Mouse (Mus musculus) forebrain, embryonic 10.5 days (tissue): ENCODE results near the gene Slc38a8. TPM values are rescaled to one million over a fixed set of nuclear protein-coding genes. Genes with fewer than 3 reads are reported as not detected.

Experiments
- DNase-seq: peaks from one replicate; pipeline ENCODE4 v3.0.0-alpha.2; 2017; ENCODE audit warnings: low spot score; ENCODE audit errors: extremely low spot score
- H3K27ac ChIP-seq: fragments of 300-500 bp; sonication (generic); 2 replicates; pipeline ENCODE4 v1.5.1; 2016; ENCODE audit warnings: mild to moderate bottlenecking
- H3K27me3 ChIP-seq: fragments of 300-500 bp; sonication (generic); 2 replicates; pipeline ENCODE4 v1.6.1; 2016; ENCODE audit warnings: mild to moderate bottlenecking; ENCODE audit not compliant: poor library complexity, severe bottlenecking
- H3K36me3 ChIP-seq: fragments of 300-500 bp; sonication (generic); replicated peaks from 2 replicates; pipeline ENCODE4 v1.6.1; 2016; ENCODE audit warnings: mild to moderate bottlenecking, moderate library complexity
- H3K4me1 ChIP-seq: fragments of 300-500 bp; sonication (generic); 2 replicates; pipeline ENCODE4 v1.6.1; 2016
- H3K4me3 ChIP-seq: fragments of 300-500 bp; sonication (generic); 2 replicates; pipeline ENCODE4 v1.5.1; 2016; ENCODE audit warnings: mild to moderate bottlenecking, moderate library complexity
- H3K9me3 ChIP-seq: fragments of 300-500 bp; sonication (generic); 2 replicates; pipeline ENCODE4 v1.6.1; 2016; ENCODE audit warnings: mild to moderate bottlenecking, moderate library complexity
- WGBS: fragments of 180-500 bp; shearing (Covaris S2); methylation state at CpG from one replicate; pipeline ENCODE4 v1.1.7; 2016; 5-methylcytosine and 5-hydroxymethylcytosine counted together
- polyA plus RNA-seq: library from polyadenylated mRNA; unstranded; fragments of >200 nt; fragmentation: Nextera tagmentation; extraction: Ambion mirVana; gene quantifications from 2 replicates; pipeline ENCODE4 v1.2.1, GENCODE M21; 2016

The Slc38a8 gene
- polyA plus RNA-seq, 1 experiment from 2014 or later: 1.0 TPM

- Histone ChIP-seq H3K4me1 (peaks cover 40% of the 10 kb centered on the region), H3K4me3 (no peak overlapping the region), H3K27me3 (peaks cover 46% of the 10 kb centered on the region), H3K27ac (no peak overlapping the region), H3K36me3 (peaks cover 27% of the 10 kb centered on the region), H3K9me3 (no peaks in the 10 kb centered on the region)
- DNase-seq: no peak
- WGBS: 92% methylated on average over 8 of the region's 8 CpGs
Observed at GRCm38 (mm10) chr8:119468091-119468490, 33.4 kb downstream of the Slc38a8 start.

DNA sequence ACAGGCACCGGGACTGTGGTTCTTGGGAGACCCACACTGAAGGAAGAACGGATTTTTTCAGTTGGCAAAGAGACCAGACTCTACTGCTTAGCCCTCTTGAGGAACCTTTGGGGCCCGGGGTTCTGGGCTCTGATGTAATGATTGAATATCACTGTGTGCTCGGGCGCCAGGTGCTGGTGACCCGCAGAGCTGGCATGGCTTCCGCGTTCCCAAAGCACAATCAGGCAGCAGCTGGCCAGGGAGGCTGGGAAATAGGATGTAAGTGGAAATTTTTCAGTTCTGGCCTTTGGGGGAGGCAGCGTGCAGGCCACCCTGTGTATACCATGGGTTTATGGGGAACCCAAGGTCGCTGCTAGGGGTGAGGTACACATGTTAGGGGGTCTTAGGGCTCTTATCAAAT, 34.7 kb downstream of the Slc38a8 start:
- DNase-seq: no peak
- H3K4me3 ChIP-seq: no peak overlapping the region
- peaks cover 23% of the 10 kb centered on the region for H3K36me3 ChIP-seq
- no peaks in the 10 kb centered on the region for H3K9me3 ChIP-seq
- H3K27ac ChIP-seq: peak overlapping the region; percentile 63; the same call in 1 of the 2 replicates
- H3K4me1 ChIP-seq: peaks cover 40% of the 10 kb centered on the region
- 79% methylated on average over 10 of the region's 10 CpGs for WGBS
- H3K27me3 ChIP-seq: peaks cover 52% of the 10 kb centered on the region

GRCm38 (mm10) chr8:119466105-119466504, 35.4 kb downstream of the Slc38a8 start:
- no peaks in the 10 kb centered on the region for H3K9me3 ChIP-seq
- WGBS: 3% methylated on average over 18 of the region's 18 CpGs
- peaks cover 18% of the 10 kb centered on the region for H3K36me3 ChIP-seq
- H3K4me1 ChIP-seq: peaks cover 46% of the 10 kb centered on the region
- H3K4me3 ChIP-seq: peak overlapping the region; percentile 37
- DNase-seq: peak; percentile 41
- peak overlapping the region; percentile 63 for H3K27ac ChIP-seq
- H3K27me3 ChIP-seq: peaks cover 52% of the 10 kb centered on the region

DNA sequence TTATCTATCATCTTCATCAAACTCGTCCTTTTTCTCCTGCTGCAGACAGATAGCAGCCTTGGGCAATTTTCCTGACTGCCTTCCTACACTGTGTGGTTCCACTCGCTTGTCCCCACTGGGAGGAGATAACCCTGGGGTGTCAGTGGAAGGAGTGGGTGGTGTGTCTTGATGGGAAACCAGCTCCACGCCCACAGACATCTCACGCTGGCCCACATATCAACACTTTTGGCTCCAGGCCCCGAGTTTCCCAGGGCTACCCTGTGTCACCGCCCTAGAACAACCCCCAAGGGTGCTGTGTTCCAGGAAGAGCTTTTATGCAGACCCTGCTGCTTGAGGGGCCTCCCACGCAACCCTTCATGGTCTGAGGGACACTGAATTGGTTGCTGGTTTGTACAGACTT, 37.8 kb downstream of the Slc38a8 start:
- Histone ChIP-seq H3K9me3 (no peaks in the 10 kb centered on the region), H3K4me1 (peaks cover 51% of the 10 kb centered on the region), H3K4me3 (no peak overlapping the region), H3K27ac (peak overlapping the region; percentile 36; the same call in 1 of the 2 replicates), H3K27me3 (peaks cover 52% of the 10 kb centered on the region), H3K36me3 (peaks cover 10% of the 10 kb centered on the region)
- no peak for DNase-seq
- 66% methylated on average over 7 of the region's 7 CpGs for WGBS

DNA sequence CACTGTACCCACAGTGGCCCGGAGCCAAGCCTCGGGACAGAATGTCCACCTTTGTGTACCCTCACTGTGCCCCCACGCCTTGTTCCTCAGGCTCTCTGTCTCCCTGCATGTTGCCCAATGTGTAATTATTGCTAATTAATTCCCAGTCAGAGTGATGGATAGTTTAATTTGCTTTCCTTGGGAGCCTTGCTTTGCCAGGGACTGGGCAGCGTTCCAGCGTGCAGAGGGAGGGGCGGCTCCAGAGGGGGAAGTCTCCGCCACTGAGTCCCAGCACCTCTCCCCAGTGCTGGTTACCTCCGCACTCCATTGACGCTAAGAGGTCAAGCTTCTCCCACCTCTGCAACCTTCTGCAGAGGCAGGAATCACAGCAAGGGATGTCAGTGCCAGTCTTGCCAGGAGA, 40.1 kb downstream of the Slc38a8 start:
- Histone ChIP-seq H3K4me1 (peaks cover 43% of the 10 kb centered on the region), H3K36me3 (no peaks in the 10 kb centered on the region; the same call in 1 of the 2 replicates), H3K27ac (no peak overlapping the region), H3K27me3 (peaks cover 38% of the 10 kb centered on the region), H3K9me3 (no peaks in the 10 kb centered on the region), H3K4me3 (no peak overlapping the region)
- WGBS: 85% methylated on average over 9 of the region's 9 CpGs
- no peak for DNase-seq

- Histone ChIP-seq H3K4me1 (peaks cover 27% of the 10 kb centered on the region), H3K27me3 (peaks cover 22% of the 10 kb centered on the region), H3K9me3 (no peaks in the 10 kb centered on the region), H3K36me3 (no peaks in the 10 kb centered on the region; the same call in none of the 2 replicates), H3K4me3 (no peak overlapping the region), H3K27ac (no peak overlapping the region)
- WGBS: 79% methylated on average over 16 of the region's 16 CpGs
- DNase-seq: no peak
Observed at GRCm38 (mm10) chr8:119459724-119460123, 41.8 kb downstream of the Slc38a8 start.

DNA sequence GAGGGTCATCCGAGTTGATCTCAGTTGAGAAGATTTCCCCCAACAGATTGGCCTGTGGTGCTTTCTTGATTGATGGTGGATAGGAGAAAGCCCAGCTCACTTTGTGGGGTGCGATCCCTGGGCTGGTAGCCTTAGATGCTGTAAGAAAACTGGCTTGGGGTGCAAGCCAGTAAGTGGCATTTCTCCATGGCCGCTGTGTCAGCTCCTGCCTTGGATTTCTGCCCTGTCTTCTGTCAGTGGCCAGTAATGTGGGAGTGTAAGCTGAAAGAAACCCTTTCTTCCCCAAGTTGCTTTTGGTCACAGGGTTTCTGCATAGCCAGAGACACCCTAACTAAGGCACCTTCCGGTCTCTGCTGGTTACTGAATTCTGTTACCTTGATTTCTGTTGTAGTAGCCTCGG, 45.5 kb downstream of the Slc38a8 start:
- H3K27me3 ChIP-seq: no peaks in the 10 kb centered on the region
- DNase-seq: no peak
- no peak overlapping the region for H3K4me3 ChIP-seq
- WGBS: 93% methylated on average over 5 of the region's 5 CpGs
- no peaks in the 10 kb centered on the region for H3K9me3 ChIP-seq
- no peak overlapping the region for H3K27ac ChIP-seq
- peaks cover 5% of the 10 kb centered on the region; the same call in 1 of the 2 replicates for H3K4me1 ChIP-seq
- peaks cover 12% of the 10 kb centered on the region for H3K36me3 ChIP-seq

DNA sequence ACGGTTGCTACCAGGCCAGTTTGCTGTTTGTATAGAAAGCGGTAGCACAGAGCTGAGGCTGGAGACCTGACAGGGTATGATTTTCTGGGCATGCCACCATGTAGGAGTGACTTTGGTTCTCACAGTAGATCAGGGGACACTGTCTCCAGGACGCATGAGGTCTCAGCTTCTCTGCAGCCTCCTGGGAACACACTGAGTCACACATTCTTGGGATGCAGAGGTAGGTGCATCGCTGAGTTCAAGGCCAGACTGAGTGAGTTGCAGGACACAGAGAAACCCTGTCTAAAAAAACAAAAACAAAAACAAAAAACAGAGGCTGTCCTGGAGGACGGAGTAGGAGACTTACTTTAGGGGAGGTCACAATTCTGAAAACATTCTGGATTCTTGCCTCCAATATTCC, 48.6 kb downstream of the Slc38a8 start:
- 86% methylated on average over 5 of the region's 5 CpGs for WGBS
- peaks cover 23% of the 10 kb centered on the region for H3K27me3 ChIP-seq
- no peak overlapping the region for H3K27ac ChIP-seq
- H3K36me3 ChIP-seq: peaks cover 18% of the 10 kb centered on the region
- peaks cover 10% of the 10 kb centered on the region for H3K4me1 ChIP-seq
- DNase-seq: no peak
- no peaks in the 10 kb centered on the region for H3K9me3 ChIP-seq
- no peak overlapping the region for H3K4me3 ChIP-seq

DNA sequence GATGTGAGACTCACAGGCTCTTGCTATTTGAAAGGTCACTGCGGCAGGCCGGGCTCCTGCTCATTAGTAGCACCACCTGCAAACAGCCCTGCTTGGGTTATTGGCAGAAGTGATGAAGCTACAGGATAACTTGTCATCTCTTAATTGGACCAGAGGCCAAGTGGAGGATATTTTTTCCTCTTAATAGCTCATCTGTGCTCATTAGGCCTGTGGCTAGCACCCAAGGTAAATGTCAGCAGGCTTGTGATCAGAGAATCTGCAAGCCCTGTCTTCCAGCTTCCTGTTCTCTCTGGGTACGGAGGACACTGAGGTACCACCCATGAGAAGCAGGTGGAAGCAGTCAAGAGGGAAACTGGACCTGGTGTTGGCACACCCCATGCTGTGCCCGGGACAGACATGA, 50.4 kb downstream of the Slc38a8 start:
- Histone ChIP-seq H3K4me1 (peaks cover 25% of the 10 kb centered on the region), H3K27ac (no peak overlapping the region), H3K9me3 (no peaks in the 10 kb centered on the region), H3K36me3 (peaks cover 18% of the 10 kb centered on the region), H3K4me3 (no peak overlapping the region), H3K27me3 (peaks cover 37% of the 10 kb centered on the region)
- 93% methylated on average over 4 of the region's 4 CpGs for WGBS
- DNase-seq: no peak

- Histone ChIP-seq H3K4me3 (no peak overlapping the region), H3K4me1 (peaks cover 33% of the 10 kb centered on the region), H3K9me3 (no peaks in the 10 kb centered on the region), H3K36me3 (peaks cover 18% of the 10 kb centered on the region), H3K27ac (no peak overlapping the region), H3K27me3 (peaks cover 52% of the 10 kb centered on the region)
- DNase-seq: no peak
- WGBS: 82% methylated on average over 12 of the region's 12 CpGs
Observed at GRCm38 (mm10) chr8:119449627-119450026, 51.9 kb downstream of the Slc38a8 start.

GRCm38 (mm10) chr8:119447781-119448170, 53.7 kb downstream of the Slc38a8 start:
- H3K4me1 ChIP-seq: peaks cover 33% of the 10 kb centered on the region
- peak overlapping the region; percentile 92 for H3K27ac ChIP-seq
- H3K4me3 ChIP-seq: peak overlapping the region; percentile 78
- DNase-seq: no peak
- H3K9me3 ChIP-seq: no peaks in the 10 kb centered on the region
- under 1% methylated on average over 17 of the region's 17 CpGs for WGBS
- H3K27me3 ChIP-seq: peaks cover 62% of the 10 kb centered on the region
- H3K36me3 ChIP-seq: peaks cover 12% of the 10 kb centered on the region

DNA sequence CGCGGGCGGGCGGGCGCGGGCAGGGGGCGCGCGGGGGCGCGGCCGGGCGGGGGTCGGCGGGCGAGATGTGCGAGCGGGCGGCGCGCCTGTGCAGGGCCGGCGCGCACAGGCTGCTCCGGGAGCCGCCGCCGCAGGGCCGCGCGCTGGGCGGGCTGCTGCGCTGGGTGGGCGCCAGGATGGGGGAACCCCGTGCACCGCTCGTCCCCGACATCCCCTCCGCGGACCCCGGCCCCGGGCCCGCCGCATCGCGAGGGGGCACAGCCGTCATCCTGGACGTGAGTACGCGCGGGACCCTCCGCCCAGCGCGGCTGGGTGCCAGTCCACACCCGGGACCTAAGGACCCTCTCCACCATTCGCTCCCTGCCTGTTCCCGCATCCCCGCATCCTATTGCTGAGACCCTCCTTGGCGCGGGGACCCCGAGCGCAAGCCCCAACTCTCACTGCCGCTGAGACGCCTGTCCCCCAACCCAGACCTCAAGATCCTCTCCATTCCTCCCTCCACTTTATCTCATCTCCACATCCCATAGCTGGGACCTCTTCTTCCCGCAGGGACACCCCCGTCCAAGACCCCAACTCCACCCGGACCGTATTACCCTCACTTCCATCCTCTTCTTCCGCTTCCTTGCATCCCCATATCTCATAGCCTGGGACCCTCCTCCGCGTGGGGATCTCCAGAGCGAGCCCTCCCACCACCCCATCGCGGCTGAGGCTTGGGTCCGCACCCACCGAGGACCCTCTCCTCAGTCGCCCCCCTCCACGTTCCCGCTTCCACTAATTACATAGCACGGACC, 54.3 kb downstream of the Slc38a8 start:
- Histone ChIP-seq H3K27me3 (peaks cover 68% of the 10 kb centered on the region), H3K27ac (peak overlapping the region; percentile 92), H3K4me1 (peaks cover 33% of the 10 kb centered on the region), H3K36me3 (peaks cover 12% of the 10 kb centered on the region), H3K9me3 (no peaks in the 10 kb centered on the region), H3K4me3 (peak overlapping the region; percentile 78)
- WGBS: under 1% methylated on average over 73 of the region's 80 CpGs
- peak; percentile 37 for DNase-seq

DNA sequence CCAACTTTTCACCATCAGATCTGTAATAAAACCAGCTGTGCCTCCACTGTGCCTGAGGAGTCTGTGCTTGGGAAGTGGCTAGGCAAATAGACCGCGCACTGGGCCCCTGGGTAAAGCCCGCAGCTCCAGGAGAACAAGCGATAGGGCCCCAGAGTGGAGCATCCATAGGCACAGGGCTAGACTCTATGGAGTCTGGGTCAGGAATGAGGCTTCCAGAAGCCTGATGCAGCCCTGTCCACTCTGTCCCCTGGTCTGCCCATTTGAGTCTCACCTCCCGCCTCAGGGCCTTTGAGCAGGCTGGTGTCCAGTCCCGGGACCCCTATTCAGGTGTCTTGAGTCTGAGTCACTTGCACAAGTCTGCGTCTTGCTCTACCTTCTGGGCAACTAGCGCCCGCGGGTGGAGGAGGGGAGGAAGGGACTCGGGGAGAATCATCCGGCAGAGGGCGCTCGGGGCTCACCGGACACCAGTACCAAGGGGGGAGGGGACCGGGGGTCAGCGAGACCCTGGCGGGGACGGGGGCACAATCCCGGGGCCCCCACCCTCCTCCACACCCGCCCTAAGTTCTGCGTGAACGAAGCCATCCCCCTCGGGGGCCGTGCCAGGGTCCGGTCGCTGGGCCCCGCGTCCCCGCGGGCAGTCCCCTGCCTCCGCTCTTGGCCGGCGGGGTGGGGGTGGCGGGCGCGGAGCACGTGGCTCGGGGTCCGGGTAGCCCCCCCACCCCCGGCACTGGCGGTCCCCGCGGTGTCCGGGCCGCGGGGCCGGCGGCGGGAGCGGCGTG, 55.1 kb downstream of the Slc38a8 start, which contains the start of gene Necab2:
Gene Necab2 (plus strand): TSS at position 509 of the 779 bp plus-strand sequence.
- peak; percentile 90 for DNase-seq
- Histone ChIP-seq H3K36me3 (peaks cover 10% of the 10 kb centered on the region), H3K4me1 (peaks cover 35% of the 10 kb centered on the region), H3K27me3 (peaks cover 76% of the 10 kb centered on the region), H3K27ac (peak within 1 kb of the TSS; percentile 92), H3K9me3 (no peaks in the 10 kb centered on the region), H3K4me3 (peak within 1 kb of the TSS; percentile 78)
- 1% methylated on average over 52 of the region's 52 CpGs for WGBS
